Mouse (Mus musculus): Measurements from ENCODE around the gene Tspoap1. TPM values are rescaled to one million over a fixed set of nuclear protein-coding genes. Genes with fewer than 3 reads are reported as not detected.
A peak's percentile ranks its signal among the peaks of the same experiment; 100 is the strongest.

The Tspoap1 gene
- total RNA-seq, 2 experiments from 2014 or later: 148 to 150 TPM

DNA sequence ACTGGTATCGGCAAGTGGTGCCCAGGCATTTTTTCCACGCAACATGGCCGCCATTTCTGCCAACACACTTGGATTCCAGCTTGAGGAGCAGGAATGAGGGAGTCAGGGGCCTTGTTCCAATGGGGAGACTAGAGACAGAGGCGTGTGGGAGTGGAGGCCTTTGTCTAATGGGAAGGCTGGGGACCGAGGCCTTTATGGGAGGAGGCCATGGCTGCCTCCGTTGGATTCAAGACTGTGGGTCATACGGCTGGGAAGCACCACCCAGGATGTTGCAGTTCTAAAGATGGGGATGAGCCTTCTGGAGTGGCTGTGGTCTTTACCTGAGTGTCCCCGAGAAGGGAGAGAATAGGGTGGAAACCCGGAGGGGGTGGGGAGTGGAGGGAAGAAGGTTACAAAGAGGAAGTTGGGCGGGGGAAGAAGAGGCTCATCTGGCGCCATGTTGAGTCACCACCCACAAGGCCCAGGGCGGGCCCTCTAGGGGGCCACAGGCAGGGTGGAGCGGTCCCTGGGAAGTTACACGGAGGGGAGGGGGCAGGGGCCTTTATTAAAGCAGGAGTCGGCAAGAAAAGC, 4.0 kb upstream of the Tspoap1 start:
- peak in 1 of 2 experiments; percentile 53 for DNase-seq (ENCODE audit: extremely low spot score in 1 of 2, low spot score in 2 of 2)
- intact Hi-C loops (cut with DNase I): no loop called here

- peak in 1 of 2 experiments; percentile 26 for DNase-seq (ENCODE audit: extremely low spot score in 1 of 2, low spot score in 2 of 2)
- intact Hi-C loops (cut with DNase I): no loop called here
Observed at GRCm38 (mm10) chr11:87757001-87757954, 3.1 kb upstream of the Tspoap1 start.

DNA sequence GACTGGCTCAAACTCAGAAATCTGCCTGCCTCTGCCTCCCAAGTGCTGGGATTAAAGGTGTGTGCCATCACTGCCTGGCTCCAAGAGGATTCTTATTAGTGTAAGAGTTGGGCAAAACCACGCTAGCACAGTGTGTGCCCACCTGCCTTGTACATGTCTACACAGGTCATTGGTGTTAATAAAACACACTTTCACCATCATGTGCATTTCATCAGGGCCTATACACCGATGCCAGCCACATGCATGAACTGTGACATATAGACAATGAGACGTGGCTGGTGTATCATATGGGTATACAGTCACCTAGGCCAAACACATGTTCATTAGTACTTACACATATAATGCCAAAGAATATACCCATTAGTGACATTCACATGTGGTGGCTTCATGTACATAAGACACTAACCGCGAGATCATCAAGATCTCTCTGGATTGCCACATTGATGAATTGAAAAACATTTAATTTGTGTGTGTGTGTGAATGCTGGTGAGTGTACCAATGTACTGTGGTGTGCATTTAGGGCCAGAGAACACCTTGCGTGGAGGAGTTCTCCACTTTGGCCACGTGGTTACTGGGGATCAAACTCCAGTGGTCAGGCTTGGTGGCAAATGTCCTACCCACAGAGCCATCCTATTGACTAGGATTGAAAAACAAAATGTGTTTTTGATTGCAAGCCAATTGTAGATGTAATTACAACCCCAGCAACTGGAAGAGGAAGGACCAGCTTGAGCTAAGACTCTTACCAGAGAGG, 2.0 kb upstream of the Tspoap1 start:
- peak in 1 of 2 experiments; percentile 8 for DNase-seq (ENCODE audit: extremely low spot score in 1 of 2, low spot score in 2 of 2)
- intact Hi-C loops (cut with DNase I): no loop called here

GRCm38 (mm10) chr11:87758957-87759608, 1.3 kb upstream of the Tspoap1 start:
- DNase-seq (ENCODE audit: extremely low spot score in 1 of 2, low spot score in 2 of 2): no peak
- intact Hi-C loops (cut with DNase I): no loop called here

GRCm38 (mm10) chr11:87759609-87760005, 734 bp upstream of the Tspoap1 start:
- intact Hi-C loops (cut with DNase I): no loop called here
- DNase-seq (ENCODE audit: extremely low spot score in 1 of 2, low spot score in 2 of 2): peak; percentile 44 to 67

DNA sequence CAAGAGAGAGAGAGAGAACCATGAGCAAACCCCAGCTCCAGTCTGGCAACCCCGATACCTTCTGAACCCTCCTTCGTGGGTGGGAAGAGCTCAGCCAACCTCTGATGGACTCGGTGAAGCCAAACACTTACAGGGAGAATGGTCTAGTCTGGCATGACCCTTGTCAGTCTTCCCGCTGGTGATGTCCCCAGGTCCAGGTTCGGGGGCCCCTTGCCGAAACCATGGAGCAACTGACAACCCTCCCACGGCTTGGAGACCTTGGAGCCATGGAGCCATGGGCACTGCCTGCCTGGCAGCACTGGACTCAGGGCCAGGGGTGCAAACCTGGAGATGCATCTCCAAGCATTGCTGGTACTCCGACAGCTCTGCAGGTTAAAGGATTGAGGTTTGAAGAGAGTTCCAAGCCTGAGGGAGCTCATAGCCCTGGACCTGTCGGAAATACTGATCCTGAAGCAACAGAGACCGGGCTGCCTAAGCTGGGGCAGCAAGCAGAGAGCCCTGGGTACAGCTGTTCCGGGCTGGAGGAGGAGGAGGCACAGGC, 910 bp downstream of the Tspoap1 start:
- DNase-seq (ENCODE audit: extremely low spot score in 1 of 2, low spot score in 2 of 2): peak in 1 of 2 experiments; percentile 36
- intact Hi-C loops (cut with DNase I): no loop called here

GRCm38 (mm10) chr11:87761806-87762701, 1.7 kb downstream of the Tspoap1 start:
- peak in 1 of 2 experiments; percentile 28 for DNase-seq (ENCODE audit: extremely low spot score in 1 of 2, low spot score in 2 of 2)
- intact Hi-C loops (cut with DNase I): no loop called here

- DNase-seq (ENCODE audit: extremely low spot score in 1 of 2, low spot score in 2 of 2): peak in 1 of 2 experiments; percentile 38
- intact Hi-C loops (cut with DNase I): no loop called here
Observed at GRCm38 (mm10) chr11:87762702-87763385, 2.5 kb downstream of the Tspoap1 start.

GRCm38 (mm10) chr11:87763511-87763987, 3.2 kb downstream of the Tspoap1 start:
- intact Hi-C loops (cut with DNase I): no loop called here
- DNase-seq (ENCODE audit: extremely low spot score in 1 of 2, low spot score in 2 of 2): peak; percentile 60 to 82

GRCm38 (mm10) chr11:87763988-87764876, 3.9 kb downstream of the Tspoap1 start:
- DNase-seq (ENCODE audit: extremely low spot score in 1 of 2, low spot score in 2 of 2): peak in 1 of 2 experiments; percentile 75
- intact Hi-C loops (cut with DNase I): no loop called here

GRCm38 (mm10) chr11:87768745-87769144, 8.4 kb downstream of the Tspoap1 start:
- no peak for DNase-seq (ENCODE audit: extremely low spot score in 1 of 2, low spot score in 2 of 2)
- intact Hi-C loops (cut with DNase I): no loop called here

- intact Hi-C loops (cut with DNase I): loop anchor here (2.0 kb wide), 1 partner anchor 108 kb away; the partner anchor contains the start of gene Rnf43
- DNase-seq (ENCODE audit: extremely low spot score in 1 of 2, low spot score in 2 of 2): peak; percentile 40 to 72
Observed at GRCm38 (mm10) chr11:87770989-87771388, 10.6 kb downstream of the Tspoap1 start.

DNA sequence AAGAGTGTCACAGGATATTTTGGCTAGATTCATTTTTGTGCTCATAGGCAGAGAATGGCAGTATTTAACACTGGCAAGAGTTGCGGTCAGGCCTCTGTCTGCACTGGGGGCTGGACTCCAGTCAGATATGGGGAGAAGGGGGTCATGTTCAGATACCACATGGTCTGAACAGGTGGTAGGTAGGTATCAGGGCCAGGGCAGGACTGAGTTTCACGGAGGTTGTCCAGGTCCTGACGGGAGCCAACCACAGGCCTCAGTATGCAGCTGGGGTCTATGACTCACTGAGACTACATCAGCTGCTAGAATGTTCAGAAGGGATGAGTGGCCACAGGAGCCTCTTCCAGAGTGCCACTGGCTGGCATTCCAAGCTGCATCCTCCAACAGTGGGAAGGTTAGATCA, 12.0 kb downstream of the Tspoap1 start:
- intact Hi-C loops (cut with DNase I): no loop called here
- no peak for DNase-seq (ENCODE audit: extremely low spot score in 1 of 2, low spot score in 2 of 2)

GRCm38 (mm10) chr11:87778100-87778765, 17.9 kb downstream of the Tspoap1 start:
- DNase-seq (ENCODE audit: extremely low spot score in 1 of 2, low spot score in 2 of 2): peak in 1 of 2 experiments; percentile 77
- intact Hi-C loops (cut with DNase I): no loop called here

DNA sequence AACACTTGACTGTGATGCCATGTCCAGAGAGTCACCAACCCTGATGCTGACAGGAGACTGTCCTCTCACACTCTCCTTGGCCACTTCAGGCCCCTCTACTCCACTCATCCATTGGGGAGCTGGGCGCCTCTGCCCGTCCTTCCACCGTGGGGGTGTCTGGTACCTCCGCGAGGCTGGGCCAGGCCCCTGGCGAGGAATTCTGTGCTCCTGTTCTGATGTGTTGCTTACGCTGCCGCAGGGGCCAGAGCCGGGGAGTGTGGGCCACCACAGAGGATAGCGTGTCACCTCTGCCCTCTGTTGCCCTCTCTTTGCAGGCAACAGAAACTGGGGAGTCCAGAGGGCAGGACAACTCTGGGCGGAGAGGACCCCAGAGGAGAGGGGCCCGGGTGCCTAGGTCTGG, 18.6 kb downstream of the Tspoap1 start:
- no peak for DNase-seq (ENCODE audit: extremely low spot score in 1 of 2, low spot score in 2 of 2)
- intact Hi-C loops (cut with DNase I): no loop called here
